Mouse (Mus musculus): ENCODE measurements around the gene Mitf.

- TF ChIP-seq CTCF (IDR thresholded peaks at IDR 0.05; ENCODE audit: extremely low read depth, insufficient read depth, low read length): no peak
- no peak for TF ChIP-seq POLR2A (IDR thresholded peaks at IDR 0.05; ENCODE audit: extremely low read depth, insufficient read depth, low read length)
Observed at GRCm38 (mm10) chr6:97919287-97919686, 112.4 kb downstream of the Mitf start.

Data from cortical plate, adult 2 months (tissue).